Mouse (Mus musculus) MEL (cell line): ENCODE results near the gene Parp1. TPM values are rescaled to one million over a fixed set of nuclear protein-coding genes. Genes with fewer than 3 reads are reported as not detected.

Experiments
- DNase-seq: peaks from one replicate; pipeline ENCODE4 v3.0.0; 2011; ENCODE audit warnings: low read depth, low spot score
- H3K27ac ChIP-seq: 2 replicates; pipeline ENCODE4 v1.5.1; 2012; ENCODE audit warnings: low read depth, mild to moderate bottlenecking, control low read depth, low read length, moderate library complexity; ENCODE audit not compliant: control insufficient read depth
- H3K27me3 ChIP-seq, 2 experiments: fragments of 150-350 bp in 1 of 2; sonication (generic) in 1 of 2; 2 replicates each; pipeline ENCODE4 v1.6.1; 2012; ENCODE audit warnings: low read length in 2 of 2, mild to moderate bottlenecking in 2 of 2, improper control_type of control experiment in 1 of 2, moderate library complexity in 1 of 2; ENCODE audit not compliant: insufficient read depth in 2 of 2, control insufficient read depth in 1 of 2
- H3K36me3 ChIP-seq, 2 experiments: 2 replicates each; pipeline ENCODE4 v1.6.1; 2012 to 2014; ENCODE audit warnings: low read length in 2 of 2, improper control_type of control experiment in 1 of 2, inconsistent platforms in 1 of 2, mild to moderate bottlenecking in 1 of 2; ENCODE audit not compliant: insufficient read depth in 2 of 2, control insufficient read depth in 1 of 2
- H3K4me1 ChIP-seq, 2 experiments: fragments of 150-350 bp in 1 of 2; sonication (generic) in 1 of 2; 2 replicates each; pipeline ENCODE4 v1.6.1; 2012; ENCODE audit warnings: low read length in 2 of 2, improper control_type of control experiment in 1 of 2, mild to moderate bottlenecking in 1 of 2; ENCODE audit not compliant: insufficient read depth in 2 of 2, control insufficient read depth in 1 of 2
- H3K4me3 ChIP-seq, 2 experiments: fragments of 150-350 bp in 1 of 2; sonication (generic) in 1 of 2; 2 replicates each; pipeline ENCODE4 v1.5.1; 2012; ENCODE audit warnings: low read depth in 2 of 2, low read length in 2 of 2, mild to moderate bottlenecking in 2 of 2, moderate library complexity in 2 of 2, control low read depth in 1 of 2, improper control_type of control experiment in 1 of 2; ENCODE audit not compliant: control insufficient read depth in 1 of 2, insufficient read depth in 1 of 2
- H3K79me2 ChIP-seq: 2 replicates; pipeline ENCODE4 v1.6.1; 2012; ENCODE audit warnings: mild to moderate bottlenecking, low read length, moderate library complexity; ENCODE audit not compliant: control insufficient read depth, poor library complexity, insufficient read depth
- H3K9ac ChIP-seq: 2 replicates; pipeline ENCODE4 v1.6.1; 2012; ENCODE audit warnings: low read depth, mild to moderate bottlenecking, control low read depth, low read length, moderate library complexity; ENCODE audit not compliant: control insufficient read depth, poor library complexity, severe bottlenecking
- H3K9me3 ChIP-seq: fragments of 150-350 bp; sonication (generic); replicated peaks from 2 replicates; pipeline ENCODE4 v1.6.1; 2012; ENCODE audit warnings: mild to moderate bottlenecking, low read length, improper control_type of control experiment, moderate library complexity; ENCODE audit not compliant: insufficient read depth
- CTCF ChIP-seq, 3 experiments: IDR thresholded peaks in 2 of 3; conservative IDR thresholded peaks in 1 of 3; 2 replicates each; pipeline ENCODE4 v1.5.1; 2011 to 2012; ENCODE audit warnings: low read length in 3 of 3, low read depth in 2 of 3, mild to moderate bottlenecking in 2 of 3, improper control_type of control experiment in 1 of 3, inconsistent platforms in 1 of 3, mixed read lengths in 1 of 3, moderate library complexity in 1 of 3; ENCODE audit not compliant: control insufficient read depth in 1 of 3, insufficient read depth in 1 of 3, poor library complexity in 1 of 3, severe bottlenecking in 1 of 3
- E2F4 ChIP-seq: IDR thresholded peaks from 2 replicates; pipeline ENCODE4 v1.6.1; 2011; ENCODE audit warnings: low read depth, low read length, improper control_type of control experiment, borderline replicate concordance
- EP300 ChIP-seq, 2 experiments: IDR thresholded peaks; 2 replicates each; pipeline ENCODE4 v1.6.1; 2011; ENCODE audit warnings: improper control_type of control experiment in 2 of 2, low read length in 2 of 2, low read depth in 1 of 2, mild to moderate bottlenecking in 1 of 2
- GATA1 ChIP-seq: IDR thresholded peaks from 2 replicates; pipeline ENCODE4 v1.6.1; 2011; ENCODE audit warnings: low read depth, low read length, improper control_type of control experiment
- MEF2A ChIP-seq: IDR thresholded peaks from 2 replicates; pipeline ENCODE4 v1.6.1; 2014; ENCODE audit warnings: low read depth, mild to moderate bottlenecking, inconsistent platforms, low read length, improper control_type of control experiment; ENCODE audit not compliant: poor library complexity, insufficient replicate concordance, severe bottlenecking; ENCODE audit errors: extremely low read depth
- MYB ChIP-seq: IDR thresholded peaks from 2 replicates; pipeline ENCODE4 v1.6.1; 2011; ENCODE audit warnings: mild to moderate bottlenecking, low read depth, low read length, improper control_type of control experiment
- POLR2A ChIP-seq, 2 experiments: IDR thresholded peaks; 2 replicates each; pipeline ENCODE4 v1.6.1; 2011 to 2012; ENCODE audit warnings: low read length in 2 of 2, mild to moderate bottlenecking in 2 of 2, control low read depth in 1 of 2, improper control_type of control experiment in 1 of 2, low read depth in 1 of 2, moderate library complexity in 1 of 2; ENCODE audit not compliant: control insufficient read depth in 1 of 2, insufficient read depth in 1 of 2, poor library complexity in 1 of 2
- POLR2AphosphoS5 ChIP-seq: IDR thresholded peaks from 2 replicates; pipeline ENCODE4 v1.6.1; 2012; ENCODE audit warnings: low read depth, borderline replicate concordance, mild to moderate bottlenecking, inconsistent platforms, low read length, moderate library complexity, mixed read lengths
- RAD21 ChIP-seq: IDR thresholded peaks from 2 replicates; pipeline ENCODE4 v1.6.1; 2011; ENCODE audit warnings: mild to moderate bottlenecking, low read depth, low read length, improper control_type of control experiment
- SMC3 ChIP-seq: IDR thresholded peaks from 2 replicates; pipeline ENCODE4 v1.6.1; 2011; ENCODE audit warnings: low read depth, low read length, improper control_type of control experiment
- polyA plus RNA-seq, 2 experiments: library from polyadenylated mRNA; stranded (reverse) in 1 of 2; unstranded in 1 of 2; fragments of >175 nt in 1 of 2; fragments of >200 nt in 1 of 2; gene quantifications; 2 replicates each; pipeline versions ENCODE4 v1.2.1 to v1.2.4; 2012; ENCODE audit warnings: low replicate concordance in 2 of 2, low read depth in 1 of 2; ENCODE audit not compliant: insufficient read length in 2 of 2, insufficient read depth in 1 of 2, missing spikeins in 1 of 2
- total RNA-seq: library from RNA; depleted of rRNA; stranded (reverse); fragments of 300-350 nt; gene quantifications from 2 replicates; pipeline ENCODE4 v1.2.3, GENCODE M21; 2012

Gene Parp1
- total and polyA plus RNA-seq, 3 experiments = 136 to 188 (median 140) TPM

DNA sequence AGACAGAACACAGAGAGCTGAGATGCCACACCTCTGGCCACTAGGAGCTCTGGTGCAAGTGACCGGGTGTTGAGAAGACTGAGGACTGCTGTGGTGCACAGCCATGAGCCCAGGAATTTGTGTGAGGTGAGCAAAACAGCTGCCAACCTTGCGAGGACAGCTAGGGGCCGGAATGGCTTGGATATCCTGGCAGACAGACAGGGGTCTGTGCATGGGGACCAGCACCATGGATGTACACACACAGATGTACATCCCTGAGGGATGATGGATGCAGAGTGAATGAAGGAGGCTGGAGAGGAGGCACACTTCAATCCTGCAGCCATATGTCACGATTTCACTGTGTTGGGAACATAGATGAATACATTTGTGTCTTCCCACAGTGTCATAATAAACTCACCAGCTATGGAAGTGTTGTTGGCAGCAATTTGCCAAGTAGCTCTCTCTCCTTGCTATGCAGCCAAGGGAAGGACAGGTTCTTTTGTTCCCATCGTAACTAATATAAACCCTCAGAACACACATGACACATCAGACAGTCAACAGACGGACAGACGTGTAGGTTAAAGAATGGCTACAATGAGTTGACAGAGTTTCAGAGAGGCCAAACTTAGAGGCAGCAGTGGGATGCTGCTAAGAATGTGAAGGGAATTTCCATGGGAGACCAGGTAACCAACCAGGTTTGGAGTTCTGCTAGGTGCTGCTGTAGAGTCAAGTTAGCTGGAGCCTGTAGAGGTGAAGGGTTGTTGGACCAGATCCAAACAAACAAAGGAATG, 19.0 kb upstream of the Parp1 start:
- Histone ChIP-seq H3K79me2 (no peaks in the 10 kb centered on the region), H3K9ac (no peak overlapping the region), H3K4me1 (peaks cover 2% of the 10 kb centered on the region in 2 experiments; a peak in 1 of 4 replicates), H3K9me3 (no peaks in the 10 kb centered on the region), H3K4me3 (no peak overlapping the region), H3K27ac (no peak overlapping the region), H3K36me3 (no peaks in the 10 kb centered on the region), H3K27me3 (peaks cover 0 to 1% of the 10 kb centered on the region in 2 experiments; a peak in 2 of 4 replicates)
- no peak for DNase-seq
- no peak for TF ChIP-seq EP300 (IDR thresholded peaks at IDR 0.05; ENCODE audit: low read depth in 1 of 2, low read length in 2 of 2)

DNA sequence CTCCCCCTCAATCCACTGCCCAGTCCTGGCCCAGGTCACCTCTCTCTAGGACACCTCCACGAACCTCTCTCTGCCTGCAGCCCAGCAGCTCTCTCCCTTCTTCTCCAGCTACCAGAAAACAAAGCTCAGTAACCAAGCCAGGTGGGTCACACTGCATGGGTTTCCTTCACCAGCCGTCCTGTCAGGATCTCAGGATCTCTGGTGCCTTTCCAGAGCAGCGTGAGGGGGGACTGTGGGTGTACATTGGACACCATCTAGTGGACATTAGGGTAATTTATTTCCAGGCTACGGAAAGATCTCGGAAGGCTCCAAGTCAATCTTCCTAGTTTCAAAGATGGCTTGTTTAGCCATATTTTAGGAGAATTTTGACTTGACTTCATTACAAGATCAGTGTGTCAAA, 18.0 kb upstream of the Parp1 start:
- H3K36me3 ChIP-seq = no peaks in the 10 kb centered on the region
- H3K4me3 ChIP-seq = no peak overlapping the region
- H3K9ac ChIP-seq = no peak overlapping the region
- TF ChIP-seq POLR2AphosphoS5 = no peak
- TF ChIP-seq POLR2A (IDR thresholded peaks at IDR 0.05; ENCODE audit: control insufficient read depth in 1 of 2, insufficient read depth in 1 of 2, low read depth in 1 of 2, low read length in 2 of 2, poor library complexity in 1 of 2) = no peak
- peak; percentile 44 for TF ChIP-seq RAD21
- peak in 1 of 3 experiments; percentile 33; a peak in 2 of 6 replicates for TF ChIP-seq CTCF (IDR thresholded peaks at IDR 0.05 in 2 of 3, conservative IDR thresholded peaks at IDR 0.05 in 1 of 3; ENCODE audit: control insufficient read depth in 1 of 3, insufficient read depth in 1 of 3, low read depth in 2 of 3, low read length in 3 of 3, poor library complexity in 1 of 3, severe bottlenecking in 1 of 3)
- TF ChIP-seq SMC3 = peak; percentile 27; the same call in 1 of the 2 replicates
- H3K9me3 ChIP-seq = no peaks in the 10 kb centered on the region
- no peak overlapping the region for H3K27ac ChIP-seq
- H3K79me2 ChIP-seq = no peaks in the 10 kb centered on the region
- H3K4me1 ChIP-seq = peaks cover 2% of the 10 kb centered on the region in 2 experiments; a peak in 1 of 4 replicates
- no peak for DNase-seq
- peaks cover 0 to 1% of the 10 kb centered on the region in 2 experiments; a peak in 2 of 4 replicates for H3K27me3 ChIP-seq

- H3K27me3 ChIP-seq = peaks cover 0 to 1% of the 10 kb centered on the region in 2 experiments; a peak in 2 of 4 replicates
- H3K36me3 ChIP-seq = peaks cover 0 to 6% of the 10 kb centered on the region in 2 experiments; a peak in 2 of 4 replicates
- no peaks in the 10 kb centered on the region for H3K79me2 ChIP-seq
- H3K9me3 ChIP-seq = no peaks in the 10 kb centered on the region
- no peak overlapping the region for H3K4me3 ChIP-seq
- DNase-seq = peak; percentile 57
- H3K27ac ChIP-seq = 0 out of 2 replicates have a peak overlapping the region, but pooled peaks have one; percentile 16
- no peak for TF ChIP-seq MEF2A
- peak; percentile 37; the same call in 1 of the 2 replicates for TF ChIP-seq GATA1
- TF ChIP-seq E2F4 = no peak
- peak; percentile 33; the same call in 1 of the 2 replicates for TF ChIP-seq MYB
- peak; percentile 21 to 56; a peak in 2 of 4 replicates for TF ChIP-seq EP300 (IDR thresholded peaks at IDR 0.05; ENCODE audit: low read depth in 1 of 2, low read length in 2 of 2)
- no peak overlapping the region for H3K9ac ChIP-seq
- peaks cover 0 to 10% of the 10 kb centered on the region in 2 experiments; a peak in 2 of 4 replicates for H3K4me1 ChIP-seq
Measured at GRCm38 (mm10) chr1:180556899-180557298, 11.8 kb upstream of the Parp1 start.
